Mouse (Mus musculus): ENCODE results near the gene Slc8a2. TPM values are rescaled to one million over a fixed set of nuclear protein-coding genes. Genes with fewer than 3 reads are reported as not detected.
A peak's percentile ranks its signal among the peaks of the same experiment; 100 is the strongest.

Gene Slc8a2
- polyA plus RNA-seq, 1 experiment from 2014 or later: 0.24 TPM

DNA sequence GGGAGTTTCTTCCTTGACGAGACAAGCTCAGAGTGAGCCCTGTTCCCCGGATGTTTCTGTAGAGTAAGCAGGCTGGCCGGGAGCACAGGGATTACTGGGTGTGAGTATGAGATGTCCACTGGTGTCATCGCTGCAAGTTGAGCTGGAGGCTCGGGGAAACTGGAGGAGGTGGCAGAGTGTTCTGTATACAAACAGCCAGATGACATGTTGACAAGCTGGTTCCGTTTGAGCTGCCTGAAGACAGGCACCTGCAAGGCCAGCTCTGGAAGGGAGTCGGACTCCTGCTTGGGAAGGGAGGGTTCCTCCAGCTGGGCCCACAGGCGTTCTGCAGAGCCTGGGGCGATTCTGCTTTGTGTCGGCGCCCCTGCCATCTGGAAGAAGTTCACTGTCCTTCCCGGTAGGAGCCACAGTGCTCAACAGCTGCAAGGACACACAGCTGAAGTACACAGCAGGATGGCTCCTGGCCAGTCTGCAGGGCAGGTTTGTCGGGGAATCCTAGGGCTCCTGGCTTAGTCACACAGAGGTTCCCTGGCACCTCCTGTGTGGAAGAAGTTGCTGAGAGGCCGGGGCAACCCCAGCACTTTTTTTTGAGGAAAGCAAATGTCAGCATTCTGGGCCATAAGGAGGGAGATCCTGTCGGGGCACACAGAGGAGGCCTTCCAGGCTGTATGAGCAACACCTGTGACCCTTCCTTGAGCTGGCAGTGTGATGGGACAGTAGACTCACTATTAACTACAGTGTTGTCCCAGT is 27.7 kb upstream of the Slc8a2 start:
- no peak overlapping the region for H3K4me2 ChIP-seq (replicated peaks; ENCODE audit: low read depth, low read length)
- H3K4me1 ChIP-seq (ENCODE audit: control insufficient read depth, insufficient read depth, low read length): peaks cover 11% of the 10 kb centered on the region
- H3K27ac ChIP-seq (ENCODE audit: low read depth, low read length): no peak overlapping the region
- H3K36me3 ChIP-seq (ENCODE audit: control insufficient read depth, insufficient read depth, low read length): peaks cover 19% of the 10 kb centered on the region; the same call in 1 of the 2 replicates
- 80% methylated on average over 15 of the region's 15 CpGs for WGBS
- H3K9me3 ChIP-seq (ENCODE audit: control insufficient read depth, low read length): no peaks in the 10 kb centered on the region
- H3K4me3 ChIP-seq (ENCODE audit: low read length): no peak overlapping the region
- no peaks in the 10 kb centered on the region for H3K27me3 ChIP-seq (ENCODE audit: control insufficient read depth, insufficient read depth, low read length)
- peak overlapping the region; percentile 23; the same call in 1 of the 2 replicates for H3K9ac ChIP-seq (ENCODE audit: low read depth, low read length)
- no peak for ATAC-seq (ENCODE audit: low FRiP score, low TSS enrichment)

DNA sequence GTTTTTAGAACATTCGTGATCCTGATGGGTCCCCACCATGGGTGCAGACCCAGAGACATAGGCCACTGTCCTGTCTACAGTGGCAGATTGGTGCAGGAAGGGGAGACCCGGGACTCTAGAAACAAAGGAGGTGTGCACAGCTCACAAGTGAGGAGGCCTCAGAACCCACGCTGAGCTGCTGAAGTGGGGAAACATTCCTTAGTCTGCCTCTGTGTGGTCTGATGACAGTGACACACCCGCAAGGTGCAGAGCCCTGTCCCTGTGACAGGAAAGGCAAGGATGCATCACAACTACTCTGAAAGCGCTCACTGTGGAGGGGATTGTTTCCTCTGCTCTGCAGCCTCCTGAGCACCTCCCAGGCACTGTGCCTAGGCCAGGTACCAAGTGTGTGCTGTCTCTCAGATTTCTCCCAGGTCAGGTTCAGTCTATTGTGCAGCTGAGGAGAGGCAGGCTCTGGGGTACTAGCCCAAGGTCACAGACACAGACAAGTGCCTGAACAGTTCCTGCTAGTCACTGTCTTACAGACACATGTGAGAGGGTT is 26.9 kb upstream of the Slc8a2 start:
- H3K4me1 ChIP-seq (ENCODE audit: control insufficient read depth, insufficient read depth, low read length): peaks cover 11% of the 10 kb centered on the region
- H3K9ac ChIP-seq (ENCODE audit: low read depth, low read length): no peak overlapping the region
- no peak overlapping the region for H3K4me2 ChIP-seq (replicated peaks; ENCODE audit: low read depth, low read length)
- ATAC-seq (ENCODE audit: low FRiP score, low TSS enrichment): no peak
- H3K9me3 ChIP-seq (ENCODE audit: control insufficient read depth, low read length): no peaks in the 10 kb centered on the region
- H3K27me3 ChIP-seq (ENCODE audit: control insufficient read depth, insufficient read depth, low read length): no peaks in the 10 kb centered on the region
- H3K36me3 ChIP-seq (ENCODE audit: control insufficient read depth, insufficient read depth, low read length): peaks cover 23% of the 10 kb centered on the region
- no peak overlapping the region for H3K4me3 ChIP-seq (ENCODE audit: low read length)
- WGBS: 91% methylated on average over 5 of the region's 5 CpGs
- H3K27ac ChIP-seq (ENCODE audit: low read depth, low read length): no peak overlapping the region

DNA sequence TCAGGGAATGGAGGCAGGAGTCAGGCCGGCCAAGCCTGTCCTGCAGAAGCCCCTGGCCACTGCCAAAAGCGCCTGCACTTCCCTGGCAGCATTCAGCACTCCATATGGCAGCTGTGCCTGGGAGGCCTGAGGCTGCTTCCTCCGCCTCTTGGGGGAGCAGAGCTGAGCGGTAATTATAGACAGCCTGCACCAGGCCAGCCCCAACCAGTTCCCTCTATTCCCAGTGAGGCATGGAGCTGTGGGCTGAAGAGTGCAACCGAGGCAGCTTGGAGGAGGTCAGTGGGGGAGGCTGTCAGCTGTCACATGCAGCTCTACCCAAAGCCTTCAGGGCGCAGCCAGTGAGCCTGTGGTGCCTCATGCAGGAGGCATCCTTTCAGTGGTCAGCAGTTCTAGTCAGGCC is 25.9 kb upstream of the Slc8a2 start:
- no peak overlapping the region for H3K27ac ChIP-seq (ENCODE audit: low read depth, low read length)
- H3K4me1 ChIP-seq (ENCODE audit: control insufficient read depth, insufficient read depth, low read length): peaks cover 11% of the 10 kb centered on the region
- no peak overlapping the region for H3K4me3 ChIP-seq (ENCODE audit: low read length)
- H3K9ac ChIP-seq (ENCODE audit: low read depth, low read length): no peak overlapping the region
- no peak overlapping the region for H3K4me2 ChIP-seq (replicated peaks; ENCODE audit: low read depth, low read length)
- ATAC-seq (ENCODE audit: low FRiP score, low TSS enrichment): 0 out of 2 replicates have a peak, but pooled peaks have one; percentile 5
- no peaks in the 10 kb centered on the region for H3K9me3 ChIP-seq (ENCODE audit: control insufficient read depth, low read length)
- 80% methylated on average over 6 of the region's 6 CpGs for WGBS
- H3K27me3 ChIP-seq (ENCODE audit: control insufficient read depth, insufficient read depth, low read length): no peaks in the 10 kb centered on the region
- H3K36me3 ChIP-seq (ENCODE audit: control insufficient read depth, insufficient read depth, low read length): peaks cover 32% of the 10 kb centered on the region

DNA sequence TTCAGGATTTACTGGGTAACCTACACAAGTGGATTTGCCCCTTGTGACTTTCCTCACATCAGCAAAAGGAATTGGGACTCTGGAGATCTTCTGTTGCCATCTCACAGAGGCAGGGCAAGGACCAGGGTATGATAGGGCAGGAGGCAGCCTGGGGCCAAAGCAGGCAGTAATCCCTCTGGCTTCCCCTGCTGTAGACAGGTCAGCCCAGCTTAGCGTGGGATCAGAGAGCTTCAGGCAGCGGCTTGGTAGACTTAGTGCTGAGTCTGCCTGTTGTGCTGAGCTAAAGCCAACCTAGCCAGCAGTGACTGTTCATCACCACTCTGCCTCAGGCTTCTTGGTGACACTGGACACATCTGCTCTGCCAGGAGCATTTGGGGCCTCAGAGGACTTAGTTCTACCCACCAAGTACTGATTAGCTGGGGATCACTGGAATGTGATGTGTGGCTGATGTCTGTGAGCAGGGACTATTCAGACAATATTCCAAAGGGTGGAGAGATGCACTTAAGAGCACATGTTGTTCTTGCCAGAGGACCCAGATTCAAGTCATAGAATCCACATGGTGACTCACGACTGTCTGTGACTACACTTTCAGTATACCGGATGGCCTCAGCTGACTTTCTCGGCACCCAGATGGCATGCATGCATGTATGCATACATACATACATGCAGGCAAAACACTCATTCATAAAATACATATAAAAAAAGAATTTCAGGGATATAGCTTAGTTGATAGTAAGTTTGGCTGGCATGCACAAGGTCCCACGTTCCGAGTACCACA is 24.8 kb upstream of the Slc8a2 start:
- H3K9ac ChIP-seq (ENCODE audit: low read depth, low read length): no peak overlapping the region
- H3K27ac ChIP-seq (ENCODE audit: low read depth, low read length): no peak overlapping the region
- H3K9me3 ChIP-seq (ENCODE audit: control insufficient read depth, low read length): no peaks in the 10 kb centered on the region
- H3K36me3 ChIP-seq (ENCODE audit: control insufficient read depth, insufficient read depth, low read length): peaks cover 41% of the 10 kb centered on the region
- 94% methylated on average over 7 of the region's 7 CpGs for WGBS
- no peak for ATAC-seq (ENCODE audit: low FRiP score, low TSS enrichment)
- no peak overlapping the region for H3K4me2 ChIP-seq (replicated peaks; ENCODE audit: low read depth, low read length)
- H3K27me3 ChIP-seq (ENCODE audit: control insufficient read depth, insufficient read depth, low read length): no peaks in the 10 kb centered on the region
- H3K4me1 ChIP-seq (ENCODE audit: control insufficient read depth, insufficient read depth, low read length): peaks cover 5% of the 10 kb centered on the region
- H3K4me3 ChIP-seq (ENCODE audit: low read length): no peak overlapping the region

DNA sequence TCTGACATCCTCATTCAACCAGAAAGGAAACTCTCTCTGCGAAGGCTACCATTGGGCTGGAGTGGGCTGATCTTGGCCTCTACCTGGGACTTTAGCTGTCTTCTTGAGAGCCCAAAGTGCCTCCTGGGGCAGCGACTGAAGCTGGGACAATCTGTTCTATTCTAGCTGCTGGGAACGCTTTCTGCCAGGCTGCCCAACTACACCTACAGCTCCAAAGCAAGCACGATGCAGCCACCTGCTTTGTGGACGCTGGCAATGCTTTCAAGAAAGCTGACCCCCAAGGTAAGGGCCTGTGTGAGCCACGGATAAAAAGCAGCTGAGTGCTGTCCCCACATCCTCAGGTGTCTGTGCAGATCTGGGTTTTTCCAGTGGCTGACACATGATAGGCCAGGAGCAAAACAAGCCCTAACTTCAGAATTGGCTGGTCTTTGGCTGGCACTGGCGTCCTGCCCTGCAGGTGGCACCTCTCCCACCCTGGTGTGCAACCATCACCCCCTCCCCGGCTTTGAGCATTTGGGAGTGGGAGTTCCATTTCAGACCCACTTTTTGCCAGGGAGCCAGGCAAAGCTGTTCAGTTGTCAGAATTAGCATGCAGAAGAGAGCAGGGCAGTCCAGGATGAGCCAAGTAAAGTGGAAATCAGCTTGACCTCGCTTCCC is 20.6 kb upstream of the Slc8a2 start:
- WGBS: 95% methylated on average over 9 of the region's 9 CpGs
- Histone ChIP-seq H3K9me3 (ENCODE audit: control insufficient read depth, low read length) (no peaks in the 10 kb centered on the region), H3K27me3 (ENCODE audit: control insufficient read depth, insufficient read depth, low read length) (no peaks in the 10 kb centered on the region)

DNA sequence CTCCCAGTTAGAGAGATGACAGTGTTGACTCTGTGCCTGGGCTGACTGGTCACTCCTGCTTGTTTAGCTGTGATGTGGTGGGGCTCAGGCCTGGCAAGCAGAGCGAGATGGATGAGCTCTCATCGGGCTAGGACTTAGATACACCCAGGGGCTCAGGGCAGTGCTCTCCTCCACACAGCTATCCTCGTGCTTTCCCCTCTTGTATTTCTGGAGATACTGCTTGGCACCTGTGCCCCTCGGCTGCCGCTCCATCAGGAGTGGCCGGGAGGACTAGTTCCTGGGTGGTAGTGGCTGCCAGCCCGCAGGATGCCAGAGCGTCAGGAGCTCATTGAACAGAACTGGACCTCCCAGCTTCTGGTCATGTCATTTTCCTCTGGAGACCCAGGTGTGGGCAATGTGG is 19.5 kb upstream of the Slc8a2 start:
- no peak for ATAC-seq (ENCODE audit: low FRiP score, low TSS enrichment)
- Histone ChIP-seq H3K9me3 (ENCODE audit: control insufficient read depth, low read length) (no peaks in the 10 kb centered on the region), H3K4me3 (ENCODE audit: low read length) (no peak overlapping the region), H3K9ac (ENCODE audit: low read depth, low read length) (no peak overlapping the region), H3K27ac (ENCODE audit: low read depth, low read length) (no peak overlapping the region), H3K36me3 (ENCODE audit: control insufficient read depth, insufficient read depth, low read length) (peaks cover 74% of the 10 kb centered on the region), H3K27me3 (ENCODE audit: control insufficient read depth, insufficient read depth, low read length) (no peaks in the 10 kb centered on the region), H3K4me1 (ENCODE audit: control insufficient read depth, insufficient read depth, low read length) (no peaks in the 10 kb centered on the region), H3K4me2 (replicated peaks; ENCODE audit: low read depth, low read length) (no peak overlapping the region)
- 94% methylated on average over 8 of the region's 8 CpGs for WGBS

More for the DNA sequence above, 20.6 kb upstream of the Slc8a2 start:
- no peak overlapping the region for H3K4me2 ChIP-seq (replicated peaks; ENCODE audit: low read depth, low read length)
- no peak overlapping the region for H3K9ac ChIP-seq (ENCODE audit: low read depth, low read length)
- ATAC-seq (ENCODE audit: low FRiP score, low TSS enrichment): no peak
- H3K27ac ChIP-seq (ENCODE audit: low read depth, low read length): no peak overlapping the region
- no peak overlapping the region for H3K4me3 ChIP-seq (ENCODE audit: low read length)
- H3K36me3 ChIP-seq (ENCODE audit: control insufficient read depth, insufficient read depth, low read length): peaks cover 72% of the 10 kb centered on the region
- no peaks in the 10 kb centered on the region for H3K4me1 ChIP-seq (ENCODE audit: control insufficient read depth, insufficient read depth, low read length)

DNA sequence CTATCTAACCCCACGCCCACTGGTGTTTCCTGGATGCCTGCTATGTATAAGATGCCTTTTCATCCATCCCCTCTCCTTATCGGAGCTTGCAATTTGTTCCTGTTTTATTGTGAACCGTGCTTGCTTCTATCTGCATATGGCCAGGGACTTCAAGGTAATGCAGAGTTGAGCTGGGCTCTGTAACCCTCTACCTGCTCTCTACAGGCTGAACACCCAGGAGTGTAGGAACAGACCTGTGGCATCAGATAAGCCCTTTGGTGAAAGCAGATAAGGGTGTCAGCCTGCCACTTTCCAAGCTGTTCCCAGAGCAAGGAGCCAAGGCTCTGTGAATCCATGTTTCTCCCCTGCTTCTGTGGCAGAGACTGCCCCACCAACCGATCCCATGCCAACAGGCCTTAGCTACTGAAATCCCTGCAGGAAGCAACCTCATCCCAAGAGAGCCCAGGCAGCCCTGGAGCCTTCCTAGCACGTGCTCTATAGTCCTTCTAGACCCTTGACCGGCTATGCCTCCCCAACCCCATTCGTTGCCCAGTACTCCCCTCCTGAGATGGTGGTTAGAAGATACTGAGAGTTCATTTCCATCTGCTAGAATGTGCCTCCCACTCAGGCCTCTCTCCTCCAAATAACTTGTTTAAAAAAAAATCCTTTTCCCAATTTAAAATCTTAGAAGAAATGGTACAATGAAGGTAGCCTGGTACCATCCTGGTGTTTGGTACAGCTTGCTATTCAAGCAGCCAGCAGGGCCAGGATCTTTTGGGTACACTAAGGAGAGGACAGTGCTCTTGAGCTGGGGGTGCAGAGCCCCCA is 18.1 kb upstream of the Slc8a2 start:
- no peak overlapping the region for H3K4me3 ChIP-seq (ENCODE audit: low read length)
- ATAC-seq (ENCODE audit: low FRiP score, low TSS enrichment): no peak
- H3K36me3 ChIP-seq (ENCODE audit: control insufficient read depth, insufficient read depth, low read length): peaks cover 85% of the 10 kb centered on the region
- H3K27ac ChIP-seq (ENCODE audit: low read depth, low read length): no peak overlapping the region
- H3K27me3 ChIP-seq (ENCODE audit: control insufficient read depth, insufficient read depth, low read length): no peaks in the 10 kb centered on the region
- WGBS: 92% methylated on average over 7 of the region's 7 CpGs
- H3K4me1 ChIP-seq (ENCODE audit: control insufficient read depth, insufficient read depth, low read length): no peaks in the 10 kb centered on the region
- H3K9me3 ChIP-seq (ENCODE audit: control insufficient read depth, low read length): no peaks in the 10 kb centered on the region
- H3K9ac ChIP-seq (ENCODE audit: low read depth, low read length): no peak overlapping the region
- H3K4me2 ChIP-seq (replicated peaks; ENCODE audit: low read depth, low read length): no peak overlapping the region

DNA sequence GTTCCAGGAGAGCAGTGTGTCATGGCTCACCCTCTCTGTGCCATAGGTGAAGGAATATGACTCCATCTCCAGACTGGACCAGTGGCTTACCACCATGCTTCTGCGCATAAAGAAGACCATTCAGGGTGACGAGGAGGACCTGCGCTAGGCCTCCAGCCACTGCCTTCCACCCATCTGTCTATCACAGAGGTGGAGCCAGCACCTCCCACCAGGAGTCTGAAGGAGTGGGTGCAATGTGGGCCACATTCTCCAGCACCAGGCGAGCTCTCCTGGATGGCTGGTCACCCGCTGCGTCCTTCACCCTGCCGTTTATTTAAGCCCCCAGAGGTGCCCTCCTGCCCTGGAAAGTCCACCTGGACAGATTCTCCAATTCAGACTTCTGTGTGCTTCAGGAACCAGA is 13.2 kb upstream of the Slc8a2 start:
- Histone ChIP-seq H3K27me3 (ENCODE audit: control insufficient read depth, insufficient read depth, low read length) (no peaks in the 10 kb centered on the region), H3K36me3 (ENCODE audit: control insufficient read depth, insufficient read depth, low read length) (peaks cover 58% of the 10 kb centered on the region), H3K9ac (ENCODE audit: low read depth, low read length) (no peak overlapping the region), H3K4me2 (replicated peaks; ENCODE audit: low read depth, low read length) (no peak overlapping the region), H3K27ac (ENCODE audit: low read depth, low read length) (no peak overlapping the region), H3K4me3 (ENCODE audit: low read length) (no peak overlapping the region), H3K9me3 (ENCODE audit: control insufficient read depth, low read length) (no peaks in the 10 kb centered on the region), H3K4me1 (ENCODE audit: control insufficient read depth, insufficient read depth, low read length) (0 out of 2 replicates have a peak, but pooled peaks cover 3% of the 10 kb centered on the region)
- 93% methylated on average over 7 of the region's 7 CpGs for WGBS
- ATAC-seq (ENCODE audit: low FRiP score, low TSS enrichment): no peak
